Mouse (Mus musculus) heart, postnatal 0 days (tissue): ENCODE data around the gene Nlrx1. TPM values are rescaled to one million over a fixed set of nuclear protein-coding genes. Genes with fewer than 3 reads are reported as not detected.

Source experiments
- ATAC-seq: fragments of 200-750 bp; cut with Nextera tagmentation; 2 replicates; pipeline ENCODE4 v1.8.0; 2017; ENCODE audit warnings: low read depth, moderate number of reproducible peaks, moderate library complexity; ENCODE audit not compliant: insufficient read depth
- DNase-seq: peaks from one replicate; pipeline ENCODE4 v3.0.0-alpha.2; 2016; ENCODE audit warnings: low spot score
- H3K27ac ChIP-seq: fragments of 300-500 bp; sonication (generic); 2 replicates; pipeline ENCODE4 v1.5.1; 2014; ENCODE audit warnings: low read depth, mild to moderate bottlenecking
- H3K27me3 ChIP-seq: fragments of 300-500 bp; sonication (generic); 2 replicates; pipeline ENCODE4 v1.6.1; 2014; ENCODE audit warnings: low read length, mixed read lengths; ENCODE audit not compliant: control insufficient read depth, insufficient read depth
- H3K36me3 ChIP-seq: fragments of 300-500 bp; sonication (generic); replicated peaks from 2 replicates; pipeline ENCODE4 v1.6.1; 2014; ENCODE audit warnings: low read length, mixed read lengths; ENCODE audit not compliant: control insufficient read depth, insufficient read depth
- H3K4me1 ChIP-seq: fragments of 300-500 bp; sonication (generic); 2 replicates; pipeline ENCODE4 v1.6.1; 2014; ENCODE audit warnings: antibody characterized with exemption; ENCODE audit not compliant: control insufficient read depth, insufficient read depth
- H3K4me2 ChIP-seq: fragments of 300-500 bp; sonication (generic); 2 replicates; pipeline ENCODE4 v1.6.1; 2014; ENCODE audit warnings: low read depth, mild to moderate bottlenecking, low read length, moderate library complexity
- H3K4me3 ChIP-seq: fragments of 300-500 bp; sonication (generic); 2 replicates; pipeline ENCODE4 v1.5.1; 2014; ENCODE audit warnings: low read depth, low read length
- H3K9ac ChIP-seq: fragments of 300-500 bp; sonication (generic); replicated peaks from 2 replicates; pipeline ENCODE4 v1.6.1; 2014; ENCODE audit warnings: low read depth, low read length, mixed read lengths
- H3K9me3 ChIP-seq: fragments of 300-500 bp; sonication (generic); replicated peaks from 2 replicates; pipeline ENCODE4 v1.6.1; 2016; ENCODE audit warnings: low read length; ENCODE audit not compliant: control insufficient read depth
- CTCF ChIP-seq: IDR thresholded peaks from 2 replicates; pipeline ENCODE4 v1.5.1; 2016; ENCODE audit warnings: antibody characterized with exemption, control low read depth, low read depth
- EP300 ChIP-seq: IDR thresholded peaks from 2 replicates; pipeline ENCODE4 v1.6.1; 2016; ENCODE audit warnings: antibody characterized with exemption, low read depth
- WGBS: fragments of 180-500 bp; shearing (Covaris S2); extraction: QIAGEN DNeasy Blood & Tissue Kit; methylation state at CpG from one replicate; pipeline ENCODE4 v1.1.7; 2014; 5-methylcytosine and 5-hydroxymethylcytosine counted together
- polyA plus RNA-seq: library from polyadenylated mRNA; unstranded; fragments of >200 nt; fragmentation: Nextera tagmentation; extraction: Ambion mirVana; gene quantifications from 2 replicates; pipeline ENCODE4 v1.2.1, GENCODE M21; 2015
- total RNA-seq: library from RNA; depleted of rRNA; stranded (reverse); fragments of >200 nt; gene quantifications from 2 replicates; pipeline ENCODE4 v1.2.3, GENCODE M21; 2014; ENCODE audit warnings: low replicate concordance; rRNA removed

Nlrx1 gene
- total RNA-seq, result 10.4 and 15.4 TPM in 2 replicates
- 8.9 and 10.2 TPM in 2 replicates for polyA plus RNA-seq

DNA sequence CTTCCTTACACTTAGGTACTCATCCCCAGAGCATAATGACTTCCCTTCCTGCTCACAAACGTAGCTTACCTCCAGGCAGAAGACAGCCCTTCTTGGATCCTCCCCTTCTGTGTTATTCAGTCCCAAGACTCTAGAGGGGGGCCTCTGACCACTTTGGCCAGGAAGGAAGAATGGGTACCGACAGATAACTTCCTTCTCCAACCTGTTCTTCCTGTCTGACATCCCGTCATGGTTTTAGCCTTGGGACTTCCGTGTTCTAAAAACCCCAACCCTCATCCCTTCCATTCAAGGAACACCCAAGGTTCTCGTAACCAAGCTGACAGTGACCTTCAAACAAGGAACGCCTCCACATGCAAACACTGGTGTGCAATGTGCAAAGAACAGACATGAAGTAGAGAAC lies at the start of gene Nlrx1:
Gene Nlrx1 (minus strand): TSS at position 168 of the 400 bp plus-strand sequence.
- no peaks in the 10 kb centered on the region for H3K9me3 ChIP-seq
- TF ChIP-seq CTCF (no peak), EP300 (no peak)
- peak within 1 kb of the TSS; percentile 85 for H3K9ac ChIP-seq
- ATAC-seq, result no peak
- WGBS, result 78% methylated on average over 6 of the region's 6 CpGs
- peak within 1 kb of the TSS; percentile 82 for H3K27ac ChIP-seq
- peaks cover 11% of the 10 kb centered on the region for H3K36me3 ChIP-seq
- peak within 1 kb of the TSS; percentile 61 for H3K4me3 ChIP-seq
- DNase-seq, result no peak
- H3K27me3 ChIP-seq, result no peaks in the 10 kb centered on the region
- 0 out of 2 replicates have a peak, but pooled peaks cover 5% of the 10 kb centered on the region for H3K4me1 ChIP-seq
- H3K4me2 ChIP-seq, result peak within 1 kb of the TSS; percentile 82

GRCm38 (mm10) chr9:44317452-44317851 lies 49.1 kb upstream of the Nlrx1 start:
- 0 out of 2 replicates have a peak overlapping the region, but pooled peaks have one; percentile 89 for H3K4me2 ChIP-seq
- peaks cover 44% of the 10 kb centered on the region for H3K36me3 ChIP-seq
- TF ChIP-seq CTCF (no peak), EP300 (no peak)
- no peaks in the 10 kb centered on the region for H3K9me3 ChIP-seq
- 73% methylated on average over 4 of the region's 4 CpGs for WGBS
- no peaks in the 10 kb centered on the region for H3K27me3 ChIP-seq
- no peak for DNase-seq
- no peak for ATAC-seq
- H3K27ac ChIP-seq, result no peak overlapping the region
- peaks cover 20% of the 10 kb centered on the region for H3K4me1 ChIP-seq
- H3K9ac ChIP-seq, result no peak overlapping the region
- H3K4me3 ChIP-seq, result no peak overlapping the region

GRCm38 (mm10) chr9:44314910-44315309 lies 46.5 kb upstream of the Nlrx1 start:
- Histone ChIP-seq H3K27me3 (no peaks in the 10 kb centered on the region), H3K9ac (no peak overlapping the region), H3K4me1 (peaks cover 20% of the 10 kb centered on the region), H3K4me3 (no peak overlapping the region), H3K4me2 (no peak overlapping the region), H3K36me3 (peaks cover 46% of the 10 kb centered on the region), H3K9me3 (no peaks in the 10 kb centered on the region), H3K27ac (no peak overlapping the region)
- 94% methylated on average over 18 of the region's 18 CpGs for WGBS
- ATAC-seq (no peak), DNase-seq (no peak)
- TF ChIP-seq EP300 (no peak), CTCF (no peak)

DNA sequence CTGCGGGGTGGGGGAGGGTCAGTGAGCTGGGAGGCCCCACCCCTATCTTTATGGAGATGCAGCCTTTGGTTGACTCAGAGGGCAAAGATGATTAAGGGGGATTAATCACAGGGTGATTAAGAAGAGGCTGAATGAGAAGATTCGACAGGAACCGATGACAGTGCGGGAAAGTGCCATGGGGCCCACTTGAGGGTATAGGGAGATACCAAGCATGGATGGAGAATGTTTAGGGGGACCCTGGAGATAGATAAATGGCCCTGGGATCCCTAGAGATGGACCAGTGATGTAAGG lies 45.8 kb upstream of the Nlrx1 start:
- Histone ChIP-seq H3K27me3 (no peaks in the 10 kb centered on the region), H3K27ac (no peak overlapping the region), H3K9ac (no peak overlapping the region), H3K36me3 (peaks cover 46% of the 10 kb centered on the region), H3K4me3 (no peak overlapping the region), H3K9me3 (no peaks in the 10 kb centered on the region), H3K4me1 (peaks cover 18% of the 10 kb centered on the region), H3K4me2 (no peak overlapping the region)
- no peak for DNase-seq
- 73% methylated on average over 4 of the region's 4 CpGs for WGBS
- TF ChIP-seq CTCF (no peak), EP300 (no peak)
- ATAC-seq, result no peak

DNA sequence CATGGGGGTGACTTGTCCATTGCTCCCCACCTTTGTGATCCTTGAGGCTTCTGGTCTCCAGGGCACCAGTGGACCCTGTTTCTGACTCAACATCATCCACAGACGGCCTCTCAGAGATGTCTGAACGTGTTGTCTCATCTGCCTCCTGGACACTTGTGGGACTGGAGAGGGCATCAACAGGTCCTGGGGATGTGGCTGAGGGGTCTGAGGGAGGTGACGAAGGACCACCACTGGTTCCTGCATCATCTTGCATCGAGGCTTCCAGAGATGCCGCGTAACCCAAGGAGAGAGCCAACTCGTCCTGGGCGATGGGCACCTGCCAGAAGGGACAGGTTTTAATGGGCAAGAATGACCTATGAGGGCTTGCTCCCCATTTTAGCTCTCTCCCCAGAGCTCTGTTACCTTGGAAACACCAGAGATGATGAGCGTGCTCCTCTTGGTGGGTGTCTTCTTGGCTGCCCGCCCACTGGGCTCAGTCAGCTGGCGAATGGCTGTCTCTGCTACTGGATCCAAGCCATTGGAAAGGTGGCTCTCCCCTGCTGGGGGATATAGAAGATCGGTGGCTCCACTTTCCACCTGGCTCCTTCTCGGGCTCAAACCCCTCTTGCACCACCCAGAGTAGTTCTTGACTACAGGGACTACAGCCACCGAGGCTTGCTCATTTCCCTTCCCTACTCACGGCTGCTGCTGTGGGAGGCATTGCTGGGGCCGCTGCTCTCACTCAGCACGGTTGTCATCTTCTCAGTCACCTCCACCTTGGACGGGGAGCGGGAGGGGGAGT lies 45.3 kb upstream of the Nlrx1 start:
- Histone ChIP-seq H3K4me1 (peaks cover 12% of the 10 kb centered on the region), H3K9ac (no peak overlapping the region), H3K27ac (no peak overlapping the region), H3K4me3 (no peak overlapping the region), H3K4me2 (no peak overlapping the region), H3K27me3 (no peaks in the 10 kb centered on the region), H3K36me3 (peaks cover 46% of the 10 kb centered on the region), H3K9me3 (no peaks in the 10 kb centered on the region)
- ATAC-seq (no peak), DNase-seq (no peak)
- WGBS, result 76% methylated on average over 19 of the region's 19 CpGs
- TF ChIP-seq EP300 (no peak), CTCF (no peak)
